Mouse (Mus musculus) stomach, embryonic 15.5 days (tissue): ENCODE measurements around the gene Cd207. TPM values are rescaled to one million over a fixed set of nuclear protein-coding genes. Genes with fewer than 3 reads are reported as not detected.

Source experiments
- ATAC-seq: fragments of 200-750 bp; cut with Nextera tagmentation; 2 replicates; pipeline ENCODE4 v1.8.0; 2017; ENCODE audit warnings: low read depth, moderate number of reproducible peaks, moderate TSS enrichment; ENCODE audit not compliant: insufficient read depth, low FRiP score
- H3K27ac ChIP-seq: fragments of 300-500 bp; sonication (generic); 2 replicates; pipeline ENCODE4 v1.5.1; 2015; ENCODE audit warnings: mild to moderate bottlenecking, inconsistent platforms
- H3K27me3 ChIP-seq: fragments of 300-500 bp; sonication (generic); replicated peaks from 2 replicates; pipeline ENCODE4 v1.6.1; 2015; ENCODE audit warnings: inconsistent platforms
- H3K36me3 ChIP-seq: fragments of 300-500 bp; sonication (generic); 2 replicates; pipeline ENCODE4 v1.6.1; 2015; ENCODE audit warnings: inconsistent platforms
- H3K4me1 ChIP-seq: fragments of 300-500 bp; sonication (generic); 2 replicates; pipeline ENCODE4 v1.6.1; 2015; ENCODE audit warnings: inconsistent platforms
- H3K4me2 ChIP-seq: fragments of 300-500 bp; sonication (generic); 2 replicates; pipeline ENCODE4 v1.6.1; 2015; ENCODE audit warnings: mild to moderate bottlenecking, inconsistent platforms
- H3K4me3 ChIP-seq: fragments of 300-500 bp; sonication (generic); replicated peaks from 2 replicates; pipeline ENCODE4 v1.5.1; 2015; ENCODE audit warnings: inconsistent platforms
- H3K9ac ChIP-seq: fragments of 300-500 bp; sonication (generic); 2 replicates; pipeline ENCODE4 v1.6.1; 2015; ENCODE audit warnings: inconsistent platforms
- H3K9me3 ChIP-seq: fragments of 300-500 bp; sonication (generic); 2 replicates; pipeline ENCODE4 v1.6.1; 2016; ENCODE audit warnings: inconsistent platforms
- WGBS: fragments of 180-500 bp; shearing (Covaris S2); methylation state at CpG from one replicate; pipeline ENCODE4 v1.1.7; 2015; 5-methylcytosine and 5-hydroxymethylcytosine counted together
- polyA plus RNA-seq: library from polyadenylated mRNA; unstranded; fragments of >200 nt; fragmentation: Nextera tagmentation; extraction: Ambion mirVana; gene quantifications from 2 replicates; pipeline ENCODE4 v1.2.1, GENCODE M21; 2015

Cd207 gene
- polyA plus RNA-seq = 0.08 TPM in 1 of 2 replicates, not detected in the other

DNA sequence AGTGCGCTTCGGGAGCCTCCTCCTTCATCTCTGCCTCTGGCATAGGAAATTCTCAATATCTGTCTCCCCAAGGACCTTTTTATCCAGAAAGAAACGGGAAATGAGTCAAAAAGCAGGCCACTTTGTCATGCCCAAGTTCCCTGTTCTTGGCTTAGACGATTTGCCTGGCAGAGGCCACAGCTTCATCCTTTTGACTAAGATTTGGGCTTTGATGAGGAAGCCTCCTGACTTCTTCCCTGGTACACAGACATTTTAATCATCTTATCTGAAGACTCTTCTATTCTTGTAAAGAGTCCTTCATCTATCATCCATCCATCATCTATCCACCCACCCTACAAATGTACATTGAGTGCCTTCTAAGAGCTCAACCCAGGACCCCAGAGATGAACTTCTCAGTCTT lies at the start of gene Cd207:
Gene Cd207, minus strand, starts transcription at position 101 of the 400 bp plus-strand sequence.
- no peak within 1 kb of the TSS for H3K27ac ChIP-seq
- ATAC-seq = no peak
- no peak within 1 kb of the TSS for H3K4me2 ChIP-seq
- peaks cover 11% of the 10 kb centered on the region; the same call in 1 of the 2 replicates for H3K27me3 ChIP-seq
- H3K4me1 ChIP-seq = no peaks in the 10 kb centered on the region
- no peaks in the 10 kb centered on the region for H3K36me3 ChIP-seq
- no peak within 1 kb of the TSS for H3K9ac ChIP-seq
- no peak within 1 kb of the TSS for H3K4me3 ChIP-seq
- no peaks in the 10 kb centered on the region for H3K9me3 ChIP-seq
- WGBS = 68% methylated on average over 4 of the region's 4 CpGs

DNA sequence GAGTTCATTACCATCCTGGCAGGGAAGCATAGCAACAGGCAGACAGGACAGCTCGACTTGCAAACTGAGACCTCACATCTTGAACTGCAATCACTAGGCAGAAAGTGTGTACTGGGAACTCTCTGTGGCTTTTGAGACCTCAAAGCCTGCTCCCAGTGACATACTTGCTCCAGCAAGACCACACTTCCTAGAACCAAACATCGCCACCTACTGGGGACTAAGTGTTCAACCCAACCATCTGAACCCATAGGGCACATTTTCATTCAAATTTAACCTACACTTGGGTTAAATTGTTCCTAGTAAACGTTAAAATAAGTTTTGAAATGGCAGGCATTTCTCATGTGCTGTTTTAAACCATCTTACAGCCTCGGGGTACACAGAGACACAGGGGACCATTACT lies 49.5 kb upstream of the Cd207 start:
- no peak overlapping the region for H3K9ac ChIP-seq
- ATAC-seq = no peak
- H3K36me3 ChIP-seq = no peaks in the 10 kb centered on the region
- no peak overlapping the region for H3K4me3 ChIP-seq
- 51% methylated on average over 4 of the region's 4 CpGs for WGBS
- peaks cover 20% of the 10 kb centered on the region for H3K27me3 ChIP-seq
- no peaks in the 10 kb centered on the region for H3K9me3 ChIP-seq
- H3K4me2 ChIP-seq = no peak overlapping the region
- H3K4me1 ChIP-seq = no peaks in the 10 kb centered on the region
- no peak overlapping the region for H3K27ac ChIP-seq

GRCm38 (mm10) chr6:83722526-83722925 lies 44.9 kb upstream of the Cd207 start:
- peaks cover 49% of the 10 kb centered on the region for H3K27me3 ChIP-seq
- H3K9me3 ChIP-seq = no peaks in the 10 kb centered on the region
- H3K9ac ChIP-seq = no peak overlapping the region
- H3K4me1 ChIP-seq = no peaks in the 10 kb centered on the region
- no peaks in the 10 kb centered on the region for H3K36me3 ChIP-seq
- no peak overlapping the region for H3K4me3 ChIP-seq
- no peak overlapping the region for H3K27ac ChIP-seq
- no peak for ATAC-seq
- H3K4me2 ChIP-seq = no peak overlapping the region
- 16% methylated on average over 6 of the region's 6 CpGs for WGBS

- H3K9me3 ChIP-seq = no peaks in the 10 kb centered on the region
- no peak overlapping the region for H3K4me2 ChIP-seq
- H3K27me3 ChIP-seq = peaks cover 94% of the 10 kb centered on the region
- H3K9ac ChIP-seq = no peak overlapping the region
- ATAC-seq = no peak
- peaks cover 4% of the 10 kb centered on the region; the same call in 1 of the 2 replicates for H3K4me1 ChIP-seq
- no peak overlapping the region for H3K4me3 ChIP-seq
- no peaks in the 10 kb centered on the region for H3K36me3 ChIP-seq
- 2% methylated on average over 8 of the region's 8 CpGs for WGBS
- H3K27ac ChIP-seq = no peak overlapping the region
Measured at GRCm38 (mm10) chr6:83717026-83717425, 39.4 kb upstream of the Cd207 start.

DNA sequence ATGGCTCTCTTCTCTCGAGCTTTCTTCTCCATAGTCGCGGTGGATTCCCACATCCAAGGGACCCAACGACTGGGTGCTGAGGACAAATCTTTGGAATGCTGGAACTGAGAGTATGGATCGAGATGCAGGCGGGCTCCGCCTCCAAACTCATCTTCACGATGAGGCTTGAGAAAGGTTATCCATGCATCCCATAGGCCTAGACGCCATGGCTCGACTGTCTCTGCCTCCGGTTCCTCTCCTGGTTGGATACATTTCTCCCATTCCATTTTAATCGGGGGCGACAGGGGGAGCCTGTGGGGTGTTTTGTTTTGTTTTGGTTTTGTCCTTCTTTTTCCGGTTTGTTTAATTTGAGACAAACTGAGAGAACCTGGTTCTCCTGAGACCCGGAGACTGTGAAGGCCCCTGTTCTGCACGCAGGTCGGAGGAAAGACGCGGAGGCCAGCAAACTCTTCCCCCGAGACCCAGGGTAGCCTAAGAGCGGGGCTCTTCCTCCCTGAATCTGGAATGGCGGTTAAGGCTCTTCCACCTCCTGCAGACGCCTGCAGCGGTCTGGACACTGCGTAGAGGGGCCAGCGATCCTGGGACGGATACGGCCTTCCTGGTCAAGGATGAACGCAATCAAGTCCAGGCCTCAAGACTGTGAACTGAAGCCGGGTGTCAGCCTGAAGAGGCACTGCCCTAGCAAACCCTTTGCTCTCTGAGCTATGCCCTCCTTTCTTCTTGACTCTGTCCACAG lies 38.0 kb upstream of the Cd207 start:
- Histone ChIP-seq H3K27me3 (peaks cover 94% of the 10 kb centered on the region), H3K4me3 (no peak overlapping the region)
- no peak for ATAC-seq

DNA sequence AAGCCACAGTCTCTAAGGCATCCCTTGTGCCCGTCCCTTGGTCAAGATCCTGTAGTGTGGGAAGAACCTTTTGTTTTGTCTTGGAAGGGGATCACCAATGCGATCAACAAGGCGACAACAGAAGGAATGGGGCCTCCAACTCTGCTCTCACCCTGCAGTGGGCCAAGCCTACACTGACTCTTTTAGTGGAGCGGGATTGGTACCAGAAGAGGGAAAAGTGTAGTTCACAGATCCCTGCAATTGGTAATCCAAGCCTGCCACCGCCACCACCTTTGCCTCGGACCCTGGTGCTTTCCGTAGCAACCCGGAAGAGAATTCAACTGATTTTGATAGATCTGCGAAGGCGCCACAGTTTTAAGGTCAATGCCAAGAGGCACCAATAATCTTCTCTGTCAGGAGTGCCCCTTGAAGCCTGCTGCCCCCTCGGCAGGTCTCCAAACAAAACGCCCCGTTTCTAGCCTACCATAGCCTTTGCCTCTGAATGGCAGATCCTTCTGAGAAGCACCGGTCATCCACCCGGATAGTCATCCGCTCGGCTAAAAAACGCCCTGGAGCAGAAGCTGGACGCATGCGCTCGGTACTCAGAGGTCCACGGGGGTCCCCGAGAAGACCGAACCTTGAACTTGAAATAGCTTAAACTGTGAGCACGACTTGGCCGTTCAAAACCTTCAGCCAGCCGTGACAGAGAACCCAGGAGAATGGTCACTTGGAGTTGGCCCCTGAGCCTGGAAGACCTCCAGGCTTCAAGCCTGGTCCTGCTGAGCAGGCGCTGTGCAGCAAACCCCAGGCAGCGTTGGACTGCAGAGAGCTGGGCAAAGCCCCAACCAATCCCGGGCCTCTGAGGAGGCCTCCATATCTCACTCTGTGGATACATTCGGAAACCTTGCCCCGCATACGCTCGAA lies 36.8 kb upstream of the Cd207 start:
- ATAC-seq = no peak
- no peak overlapping the region for H3K27ac ChIP-seq
- no peaks in the 10 kb centered on the region for H3K9me3 ChIP-seq
- 2% methylated on average over 34 of the region's 34 CpGs for WGBS
- no peak overlapping the region for H3K9ac ChIP-seq
- no peak overlapping the region for H3K4me2 ChIP-seq
- H3K27me3 ChIP-seq = peaks cover 95% of the 10 kb centered on the region
- no peaks in the 10 kb centered on the region for H3K36me3 ChIP-seq
- H3K4me3 ChIP-seq = no peak overlapping the region; the same call in 1 of the 2 replicates
- peaks cover 22% of the 10 kb centered on the region for H3K4me1 ChIP-seq

More for the DNA sequence above, 38.0 kb upstream of the Cd207 start:
- Histone ChIP-seq H3K4me2 (no peak overlapping the region), H3K9me3 (no peaks in the 10 kb centered on the region), H3K4me1 (peaks cover 18% of the 10 kb centered on the region), H3K9ac (no peak overlapping the region), H3K36me3 (no peaks in the 10 kb centered on the region), H3K27ac (no peak overlapping the region)
- WGBS = 6% methylated on average over 30 of the region's 30 CpGs

- H3K36me3 ChIP-seq = no peaks in the 10 kb centered on the region
- H3K9me3 ChIP-seq = no peaks in the 10 kb centered on the region
- no peak overlapping the region for H3K27ac ChIP-seq
- peaks cover 97% of the 10 kb centered on the region for H3K27me3 ChIP-seq
- 5% methylated on average over 12 of the region's 12 CpGs for WGBS
- H3K9ac ChIP-seq = no peak overlapping the region
- ATAC-seq = no peak
- no peak overlapping the region for H3K4me3 ChIP-seq
- peaks cover 22% of the 10 kb centered on the region for H3K4me1 ChIP-seq
- no peak overlapping the region for H3K4me2 ChIP-seq
Measured at GRCm38 (mm10) chr6:83713271-83714136, 35.8 kb upstream of the Cd207 start.

- H3K4me3 ChIP-seq = peak overlapping the region; percentile 41
- ATAC-seq = no peak
- peaks cover 22% of the 10 kb centered on the region for H3K4me1 ChIP-seq
- H3K36me3 ChIP-seq = no peaks in the 10 kb centered on the region
- H3K4me2 ChIP-seq = peak overlapping the region; percentile 82
- H3K27ac ChIP-seq = no peak overlapping the region
- 4% methylated on average over 44 of the region's 45 CpGs for WGBS
- no peaks in the 10 kb centered on the region for H3K9me3 ChIP-seq
- H3K27me3 ChIP-seq = peaks cover 98% of the 10 kb centered on the region
- no peak overlapping the region for H3K9ac ChIP-seq
Measured at GRCm38 (mm10) chr6:83711725-83712475, 34.2 kb upstream of the Cd207 start.

DNA sequence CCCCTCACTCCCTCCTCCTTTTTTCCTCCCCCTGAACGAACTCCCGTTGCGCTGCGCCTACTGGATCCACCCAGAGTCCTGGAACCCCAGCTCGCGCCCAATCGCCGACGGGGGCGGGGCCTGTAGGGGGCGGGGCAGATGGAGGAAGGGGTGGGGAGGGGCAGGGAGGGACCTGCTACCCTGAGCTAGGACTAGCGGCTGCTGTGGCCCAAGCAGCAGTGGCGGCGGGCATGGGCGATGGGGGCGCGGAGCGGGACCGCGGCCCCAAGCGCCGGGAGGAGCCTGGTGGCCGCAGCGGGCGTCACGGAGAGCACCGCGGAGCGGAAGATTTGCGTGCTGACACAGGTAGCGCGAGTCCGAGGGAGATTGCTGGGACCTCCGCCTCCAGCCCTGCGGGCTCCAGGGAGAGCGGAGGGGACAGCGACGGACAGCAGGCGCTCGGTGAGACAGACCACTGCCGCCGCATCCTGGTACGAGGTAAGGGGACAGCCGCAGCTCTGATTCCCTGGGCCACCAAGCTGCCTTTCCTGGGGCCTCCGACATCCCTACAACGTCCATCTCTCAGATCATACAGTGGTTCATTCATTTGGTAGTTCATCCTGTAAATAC lies 33.5 kb upstream of the Cd207 start, which contains the start of gene Vax2:
Gene Vax2, plus strand, starts transcription at position 198 of the 609 bp plus-strand sequence.
- Histone ChIP-seq H3K9ac (no peak within 1 kb of the TSS), H3K4me1 (peaks cover 22% of the 10 kb centered on the region), H3K27me3 (peaks cover 99% of the 10 kb centered on the region), H3K9me3 (no peaks in the 10 kb centered on the region), H3K36me3 (no peaks in the 10 kb centered on the region), H3K4me2 (peak within 1 kb of the TSS; percentile 82), H3K4me3 (peak within 1 kb of the TSS; percentile 41), H3K27ac (no peak within 1 kb of the TSS)
- 2% methylated on average over 45 of the region's 46 CpGs for WGBS
- ATAC-seq = peak; percentile 80

- Histone ChIP-seq H3K9me3 (no peaks in the 10 kb centered on the region), H3K36me3 (no peaks in the 10 kb centered on the region), H3K4me2 (peak overlapping the region; percentile 82), H3K27me3 (peaks cover 98% of the 10 kb centered on the region), H3K4me1 (peaks cover 22% of the 10 kb centered on the region), H3K27ac (no peak overlapping the region), H3K4me3 (peak overlapping the region; percentile 41), H3K9ac (no peak overlapping the region)
- ATAC-seq = 0 out of 2 replicates have a peak, but pooled peaks have one; percentile 37
- WGBS = under 1% methylated on average over 32 of the region's 32 CpGs
Measured at GRCm38 (mm10) chr6:83710361-83711066, 32.9 kb upstream of the Cd207 start.
